22 mouse cellular contexts compared by ENCODE assay signal in the genomic region with DNA sequence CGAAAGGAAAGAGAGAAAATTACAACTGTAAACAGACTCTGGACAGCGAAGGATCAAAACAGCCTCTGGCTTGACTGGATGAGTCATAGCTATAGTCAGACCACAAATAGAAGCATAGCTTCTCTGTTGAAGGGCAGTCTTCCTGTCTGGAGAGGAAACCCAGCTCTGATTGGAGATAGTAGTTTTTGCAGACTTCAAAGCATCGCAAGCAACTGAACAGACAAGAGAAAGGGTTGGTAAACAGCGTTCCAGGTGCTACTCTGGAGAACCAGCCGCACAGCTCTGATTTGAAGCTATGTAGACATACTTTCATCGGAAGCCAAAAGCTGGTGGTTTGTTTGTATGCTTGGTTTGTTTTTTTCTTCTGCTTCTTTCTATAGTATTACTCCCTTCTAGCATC. TPM values are rescaled to one million over a fixed set of nuclear protein-coding genes. Genes with fewer than 3 reads are reported as not detected.
DNase-seq lines count a peak whose midpoint lies in the region; ATAC-seq and TF ChIP-seq lines count a peak whose summit lies in the region.
"Had no signal": no experiment of that assay in that cellular context is flagged by ENCODE, and none has a peak within 500 bp of the region (broad histone marks: within the 10 kb centered on the region; RNA-seq: fewer than 3 reads in every experiment).

No protein-coding gene starts in this region.

- no peaks in the 10 kb centered on the region for H3K36me3 ChIP-seq in kidney, postnatal 0 days (ENCODE audit: insufficient read depth, low read length)
- no peaks in the 10 kb centered on the region for H3K36me3 ChIP-seq in hindbrain, embryonic 13.5 days
- H3K36me3 ChIP-seq: embryonic facial prominence, embryonic 12.5 days; G1E; intestine, embryonic 15.5 days; limb, embryonic 10.5 days; neural tube, embryonic 15.5 days had no signal

- no peak for TF ChIP-seq CTCF in kidney, postnatal 0 days (IDR thresholded peaks at IDR 0.05; ENCODE audit: low read depth)

- no peaks in the 10 kb centered on the region for H3K4me1 ChIP-seq in kidney, postnatal 0 days (replicated peaks; ENCODE audit: insufficient read depth, low read length)
- no peaks in the 10 kb centered on the region for H3K4me1 ChIP-seq in hindbrain, embryonic 13.5 days (replicated peaks)
- H3K4me1 ChIP-seq: embryonic facial prominence, embryonic 12.5 days; intestine, embryonic 15.5 days; neural tube, embryonic 15.5 days had no signal

- no peak overlapping the region for H3K4me3 ChIP-seq in kidney, postnatal 0 days (replicated peaks; ENCODE audit: low read depth, low read length)
- H3K4me3 ChIP-seq in hindbrain, embryonic 13.5 days, result no peak overlapping the region
- H3K4me3 ChIP-seq: embryonic facial prominence, embryonic 12.5 days; intestine, embryonic 15.5 days; limb, embryonic 10.5 days; neural tube, embryonic 15.5 days had no signal

- no peak overlapping the region for H3K9ac ChIP-seq in kidney, postnatal 0 days (ENCODE audit: low read depth, low read length)
- no peak overlapping the region for H3K9ac ChIP-seq in hindbrain, embryonic 13.5 days
- H3K9ac ChIP-seq: embryonic facial prominence, embryonic 12.5 days; intestine, embryonic 15.5 days; liver, embryonic 14.5 days; neural tube, embryonic 15.5 days had no signal

- no peak for ATAC-seq in kidney, postnatal 0 days (replicated peaks; ENCODE audit: low FRiP score, low read depth)
- peak; percentile 59 for ATAC-seq in activated CD4-positive, CD25-positive, alpha-beta regulatory T cell, adult 4 months
- ATAC-seq in megakaryocyte progenitor cell, adult 5-6 weeks (replicated peaks; ENCODE audit: poor library complexity), result peak; percentile 64
- ATAC-seq in hindbrain, embryonic 13.5 days (ENCODE audit: low FRiP score), result no peak
- ATAC-seq: intestine, embryonic 15.5 days had no signal

- no peak overlapping the region for H3K4me2 ChIP-seq in kidney, postnatal 0 days (ENCODE audit: low read length)
- no peak overlapping the region for H3K4me2 ChIP-seq in hindbrain, embryonic 13.5 days
- H3K4me2 ChIP-seq: embryonic facial prominence, embryonic 12.5 days; intestine, embryonic 15.5 days; neural tube, embryonic 15.5 days had no signal

- H3K27me3 ChIP-seq in kidney, postnatal 0 days (ENCODE audit: insufficient read depth, low read length), result no peaks in the 10 kb centered on the region
- no peaks in the 10 kb centered on the region for H3K27me3 ChIP-seq in hindbrain, embryonic 13.5 days
- H3K27me3 ChIP-seq: embryonic facial prominence, embryonic 12.5 days; intestine, embryonic 15.5 days; neural tube, embryonic 15.5 days had no signal

- H3K27ac ChIP-seq in kidney, postnatal 0 days, result no peak overlapping the region
- no peak overlapping the region for H3K27ac ChIP-seq in hindbrain, embryonic 13.5 days
- H3K27ac ChIP-seq: embryonic facial prominence, embryonic 12.5 days; intestine, embryonic 15.5 days; limb, embryonic 10.5 days; liver, embryonic 14.5 days; macrophage; neural tube, embryonic 15.5 days had no signal

- DNase-seq in kidney, postnatal 0 days (ENCODE audit: low spot score), result peak; percentile 20
- no peak for DNase-seq in kidney, adult 18-20 months
- peak; percentile 60 for DNase-seq in CD4-positive helper T cell, adult 2 months (ENCODE audit: low read depth, low spot score)
- DNase-seq in embryo, embryonic 10 days (ENCODE audit: low spot score), result no peak
- DNase-seq: cerebellum, postnatal 10 days; heart, postnatal 36 days; kidney, postnatal 14 days; retina, postnatal 1 day had no signal

- WGBS in kidney, postnatal 0 days, result 71% methylated on average over 6 of the region's 6 CpGs
- WGBS in hindbrain, embryonic 13.5 days, result 89% methylated on average over 6 of the region's 6 CpGs

- H3K9me3 ChIP-seq in kidney, postnatal 0 days (replicated peaks; ENCODE audit: low read length), result no peaks in the 10 kb centered on the region
- no peaks in the 10 kb centered on the region for H3K9me3 ChIP-seq in hindbrain, embryonic 13.5 days
- H3K9me3 ChIP-seq: embryonic facial prominence, embryonic 12.5 days; intestine, embryonic 15.5 days; limb, embryonic 10.5 days; neural tube, embryonic 15.5 days had no signal

RNA-seq across cellular contexts. Expression of a gene that starts 37.7 kb away (rescaled TPM):
- 0.14 TPM in 1 of 2 replicates, not detected in the other for polyA plus RNA-seq in kidney, postnatal 0 days (2015; fragmentation: Nextera tagmentation; extraction: Ambion mirVana)
- polyA plus RNA-seq in activated CD4-positive, CD25-positive, alpha-beta regulatory T cell, adult 4 months (2017; shearing (Covaris generic)), result not detected
- not detected in 2 replicates for total RNA-seq in megakaryocyte progenitor cell, adult 5-6 weeks (2015)
- total RNA-seq in megakaryocyte progenitor cell, adult 5-6 weeks (2017), result not detected in 2 replicates
- polyA plus RNA-seq in hindbrain, embryonic 13.5 days (2015; fragmentation: Nextera tagmentation; extraction: Ambion mirVana), result not detected in 2 replicates
- total RNA-seq: heart, adult 8-10 months; heart, postnatal 36 days; layer of hippocampus, postnatal 10 days had no signal
- polyA plus RNA-seq: embryonic facial prominence, embryonic 12.5 days; G1E; intestine, embryonic 15.5 days; limb, embryonic 10.5 days; liver, embryonic 14.5 days; macrophage; midbrain, postnatal 0 days; neural tube, embryonic 15.5 days; spleen, adult 2 months had no signal

Comparison
In these comparisons a context has a peak if more than half of its experiments do, and no peak if none do; other contexts are left out.
1. DNase-seq: peak in kidney, postnatal 0 days (single experiment) and CD4-positive helper T cell, adult 2 months (single experiment); none in kidney, adult 18-20 months (single experiment) and embryo, embryonic 10 days (single experiment).
2. ATAC-seq: peak in activated CD4-positive, CD25-positive, alpha-beta regulatory T cell, adult 4 months (single experiment) and megakaryocyte progenitor cell, adult 5-6 weeks (single experiment); none in kidney, postnatal 0 days (single experiment) and hindbrain, embryonic 13.5 days (single experiment).